Mouse (Mus musculus): ENCODE results near the gene Gar1.

Gar1 gene

GRCm38 (mm10) chr3:129803765-129804164 is 27.4 kb downstream of the Gar1 start, which contains the start of gene Lrit3:
Gene Lrit3 (minus strand): TSS chr3:129804030.
- DNase-seq (ENCODE audit: low spot score), result no peak

- DNase-seq (ENCODE audit: low spot score), result no peak
These were observed 32.2 kb downstream of the Gar1 start for GRCm38 (mm10) chr3:129799011-129799410.

GRCm38 (mm10) chr3:129798551-129798950 is 32.6 kb downstream of the Gar1 start:
- no peak for DNase-seq (ENCODE audit: low spot score)

DNA sequence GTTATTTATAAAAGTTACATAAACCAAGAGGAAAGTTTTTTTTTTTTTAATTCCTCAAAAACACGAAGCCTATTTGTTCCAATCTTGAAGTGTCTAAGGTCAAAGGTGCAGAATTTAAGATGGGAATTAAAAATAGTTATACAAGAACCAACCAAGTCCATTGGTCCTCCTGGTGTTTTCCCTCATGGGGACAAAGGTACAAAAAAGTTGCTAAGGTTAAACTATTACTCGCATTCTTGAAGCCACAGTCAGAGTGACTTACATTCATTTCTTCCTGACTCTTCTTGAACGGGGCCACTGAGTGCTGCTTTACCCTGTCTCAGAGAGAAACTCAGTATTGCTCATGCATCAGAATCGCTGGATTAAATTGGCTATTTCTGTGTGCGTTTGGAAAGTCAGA is 33.9 kb downstream of the Gar1 start:
- no peak for DNase-seq (ENCODE audit: low spot score)

GRCm38 (mm10) chr3:129793801-129794200 is 37.4 kb downstream of the Gar1 start:
- DNase-seq (ENCODE audit: low spot score), result no peak

- no peak for DNase-seq (ENCODE audit: low spot score)
These were observed 48.5 kb downstream of the Gar1 start for GRCm38 (mm10) chr3:129782746-129783145.

DNA sequence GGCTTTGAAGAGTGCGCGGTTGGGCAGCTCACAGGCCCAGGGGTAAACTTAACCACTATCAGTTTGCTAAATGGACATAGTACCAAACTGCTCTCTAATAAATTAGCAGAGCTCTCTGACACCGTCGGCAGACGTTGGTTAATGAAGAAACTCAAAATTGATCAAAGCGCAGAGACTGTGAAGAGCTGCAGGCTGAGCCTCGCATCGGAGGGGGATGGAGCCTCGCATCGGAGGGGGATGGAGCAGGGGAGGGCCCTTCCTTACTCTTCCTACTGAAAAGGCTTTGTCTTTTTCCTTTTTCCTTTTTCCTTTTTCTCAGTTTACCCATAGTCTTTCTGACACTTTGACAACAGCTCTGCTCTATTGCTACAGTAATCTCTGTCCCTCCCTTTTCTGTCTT is 49.8 kb downstream of the Gar1 start:
- no peak for DNase-seq (ENCODE audit: low spot score)
